Mouse (Mus musculus) ES-E14 (cell line): Measurements from ENCODE around the gene Pla2g2d. TPM values are rescaled to one million over a fixed set of nuclear protein-coding genes. Genes with fewer than 3 reads are reported as not detected.

Experiments
- DNase-seq: peaks from one replicate; pipeline ENCODE4 v3.0.0-alpha.2; 2013; ENCODE audit warnings: low read depth, low spot score
- H3K27ac ChIP-seq: 2 replicates; pipeline ENCODE4 v1.5.1; 2012; ENCODE audit warnings: low read depth, mild to moderate bottlenecking, low read length, moderate library complexity, mixed read lengths; ENCODE audit not compliant: poor library complexity, insufficient read depth, severe bottlenecking
- H3K36me3 ChIP-seq: 2 replicates; pipeline ENCODE4 v1.6.1; 2012; ENCODE audit warnings: mild to moderate bottlenecking, low read length, moderate library complexity, mixed read lengths; ENCODE audit not compliant: control insufficient read depth, poor library complexity, insufficient read depth, severe bottlenecking
- H3K4me1 ChIP-seq, 2 experiments: fragments of 150-350 bp in 1 of 2; sonication (generic) in 1 of 2; 2 replicates each; pipeline ENCODE4 v1.6.1; 2012; ENCODE audit warnings: low read length in 2 of 2, mild to moderate bottlenecking in 1 of 2, mixed read lengths in 1 of 2; ENCODE audit not compliant: control insufficient read depth in 2 of 2, insufficient read depth in 2 of 2, poor library complexity in 1 of 2
- H3K4me3 ChIP-seq, 2 experiments: fragments of 150-350 bp in 1 of 2; sonication (generic) in 1 of 2; 2 replicates each; pipeline ENCODE4 v1.5.1; 2012; ENCODE audit warnings: low read length in 2 of 2, low read depth in 1 of 2, mild to moderate bottlenecking in 1 of 2, mixed read lengths in 1 of 2; ENCODE audit not compliant: insufficient read depth in 1 of 2, poor library complexity in 1 of 2, severe bottlenecking in 1 of 2
- H3K9ac ChIP-seq: 2 replicates; pipeline ENCODE4 v1.6.1; 2012; ENCODE audit warnings: low read depth, mild to moderate bottlenecking, low read length, mixed read lengths; ENCODE audit not compliant: poor library complexity, insufficient read depth, severe bottlenecking
- H3K9me3 ChIP-seq: fragments of 150-350 bp; sonication (generic); 2 replicates; pipeline ENCODE4 v1.6.1; 2012; ENCODE audit warnings: low read depth, mild to moderate bottlenecking, low read length; ENCODE audit not compliant: control insufficient read depth, insufficient read depth
- CHD2 ChIP-seq: IDR thresholded peaks from 2 replicates; pipeline ENCODE4 v1.6.1; 2014; ENCODE audit warnings: mild to moderate bottlenecking, low read depth, low read length, inconsistent platforms
- HCFC1 ChIP-seq: IDR thresholded peaks from 2 replicates; pipeline ENCODE4 v1.6.1; 2012; ENCODE audit warnings: low read length, inconsistent platforms, borderline replicate concordance; ENCODE audit not compliant: insufficient read depth
- MAFK ChIP-seq: IDR thresholded peaks from 2 replicates; pipeline ENCODE4 v1.6.1; 2014; ENCODE audit warnings: mild to moderate bottlenecking, low read depth, low read length, inconsistent platforms; ENCODE audit not compliant: insufficient read depth
- ZC3H11A ChIP-seq: IDR thresholded peaks from 2 replicates; pipeline ENCODE4 v1.6.1; 2012; ENCODE audit warnings: low read depth, mild to moderate bottlenecking, inconsistent platforms, low read length, borderline replicate concordance
- ZNF384 ChIP-seq: IDR thresholded peaks from 2 replicates; pipeline ENCODE4 v1.6.1; 2012; ENCODE audit warnings: low read depth, low read length, inconsistent platforms
- in situ Hi-C, 2 experiments: fragments of 600-800 bp; cut with MboI; formaldehyde crosslinking; loops; one replicate each; pipeline ENCODE4 v1.15.1; 2025; ENCODE audit warnings: low sequenced_read_pairs in 2 of 2, inconsistent platforms in 1 of 2; ENCODE audit not compliant: unreplicated experiment in 2 of 2
- total RNA-seq: library from RNA; depleted of rRNA; stranded (reverse); fragments of 300-350 nt; gene quantifications from 2 replicates; pipeline ENCODE4 v1.2.3, GENCODE M21; 2012

Pla2g2d gene
- total RNA-seq, 1 experiment: not detected

GRCm38 (mm10) chr4:138771970-138772369 is 3.6 kb upstream of the Pla2g2d start:
- H3K9ac ChIP-seq: no peak overlapping the region

GRCm38 (mm10) chr4:138772386-138772785 is 3.1 kb upstream of the Pla2g2d start:
- no peaks in the 10 kb centered on the region for H3K36me3 ChIP-seq
- H3K9me3 ChIP-seq: no peaks in the 10 kb centered on the region
- in situ Hi-C loops: no loop called here
- DNase-seq: no peak
- no peak overlapping the region for H3K9ac ChIP-seq
- TF ChIP-seq MAFK: no peak
- no peak for TF ChIP-seq HCFC1
- no peak for TF ChIP-seq ZC3H11A
- TF ChIP-seq ZNF384: no peak
- TF ChIP-seq CHD2: no peak
- no peaks in the 10 kb centered on the region; a peak in 1 of 4 replicates for H3K4me1 ChIP-seq
- no peak overlapping the region; the same call in 1 of the 2 replicates for H3K27ac ChIP-seq
- no peak overlapping the region for H3K4me3 ChIP-seq

More at GRCm38 (mm10) chr4:138771970-138772369, 3.6 kb upstream of the Pla2g2d start:
- no peaks in the 10 kb centered on the region for H3K36me3 ChIP-seq
- H3K4me1 ChIP-seq: no peaks in the 10 kb centered on the region; a peak in 1 of 4 replicates
- no peak overlapping the region for H3K4me3 ChIP-seq
- no peak for DNase-seq
- in situ Hi-C loops: no loop called here
- no peaks in the 10 kb centered on the region for H3K9me3 ChIP-seq
- H3K27ac ChIP-seq: no peak overlapping the region
- TF ChIP-seq MAFK: no peak
- TF ChIP-seq HCFC1: no peak
- no peak for TF ChIP-seq CHD2
- no peak for TF ChIP-seq ZNF384
- TF ChIP-seq ZC3H11A: no peak

GRCm38 (mm10) chr4:138777417-138778407 is 2.2 kb downstream of the Pla2g2d start:
- no peak for DNase-seq
- no peaks in the 10 kb centered on the region for H3K36me3 ChIP-seq
- H3K9ac ChIP-seq: no peak overlapping the region
- no peak overlapping the region for H3K27ac ChIP-seq
- H3K4me3 ChIP-seq: no peak overlapping the region
- no peaks in the 10 kb centered on the region; a peak in 1 of 4 replicates for H3K4me1 ChIP-seq
- H3K9me3 ChIP-seq: no peaks in the 10 kb centered on the region
- no peak for TF ChIP-seq ZNF384
- no peak for TF ChIP-seq CHD2
- in situ Hi-C loops: no loop called here

DNA sequence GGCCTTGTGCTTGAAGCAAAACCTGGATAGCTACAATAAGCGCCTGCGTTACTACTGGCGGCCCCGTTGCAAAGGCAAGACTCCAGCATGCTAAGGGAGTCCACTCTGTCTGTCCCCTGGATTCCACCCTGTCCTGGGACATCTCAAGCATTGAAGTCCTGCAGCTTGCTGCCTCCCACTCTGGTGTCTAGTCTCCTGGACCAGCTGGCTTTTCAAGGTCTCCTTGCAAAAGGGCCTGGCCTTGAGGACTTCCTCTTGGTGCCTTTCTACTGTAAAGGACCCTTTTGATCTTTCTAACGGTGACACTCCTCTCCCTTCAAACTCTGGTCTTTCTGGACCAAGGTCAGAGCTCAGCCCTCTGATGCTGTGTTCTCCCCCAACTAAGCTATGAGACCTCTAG is 4.8 kb downstream of the Pla2g2d start:
- no peak for TF ChIP-seq HCFC1
- TF ChIP-seq CHD2: no peak
- no peak for TF ChIP-seq ZC3H11A
- TF ChIP-seq MAFK: no peak
- in situ Hi-C loops: no loop called here
- H3K27ac ChIP-seq: no peak overlapping the region
- no peaks in the 10 kb centered on the region for H3K4me1 ChIP-seq
- no peak overlapping the region for H3K4me3 ChIP-seq
- H3K36me3 ChIP-seq: no peaks in the 10 kb centered on the region
- no peaks in the 10 kb centered on the region for H3K9me3 ChIP-seq
- DNase-seq: no peak
- no peak overlapping the region for H3K9ac ChIP-seq

- no peak for DNase-seq
- no peaks in the 10 kb centered on the region for H3K9me3 ChIP-seq
- no peak overlapping the region for H3K4me3 ChIP-seq
- 0 out of 4 replicates have a peak, but pooled peaks cover 0 to 2% of the 10 kb centered on the region in 2 experiments for H3K4me1 ChIP-seq
- in situ Hi-C loops: no loop called here
- TF ChIP-seq MAFK (peak; percentile 28; the same call in 1 of the 2 replicates), ZNF384 (no peak)
- no peak overlapping the region for H3K9ac ChIP-seq
- no peak overlapping the region for H3K27ac ChIP-seq
- no peaks in the 10 kb centered on the region for H3K36me3 ChIP-seq
Measured at GRCm38 (mm10) chr4:138782098-138782497, 6.6 kb downstream of the Pla2g2d start.
